Mouse (Mus musculus) lung, embryonic 15.5 days (tissue): ENCODE data around the gene Bbof1. TPM values are rescaled to one million over a fixed set of nuclear protein-coding genes. Genes with fewer than 3 reads are reported as not detected.

Experiments used
- ATAC-seq: fragments of 200-750 bp; cut with Nextera tagmentation; 2 replicates; pipeline ENCODE4 v1.8.0; 2017; ENCODE audit warnings: moderate number of reproducible peaks, borderline replicate concordance; ENCODE audit not compliant: low FRiP score, low TSS enrichment; ENCODE audit errors: extremely low read depth
- H3K27ac ChIP-seq: fragments of 300-500 bp; sonication (generic); 2 replicates; pipeline ENCODE4 v1.5.1; 2015; ENCODE audit warnings: moderate library complexity, mild to moderate bottlenecking, inconsistent platforms
- H3K27me3 ChIP-seq: fragments of 300-500 bp; sonication (generic); 2 replicates; pipeline ENCODE4 v1.6.1; 2015; ENCODE audit warnings: inconsistent platforms
- H3K36me3 ChIP-seq: fragments of 300-500 bp; sonication (generic); 2 replicates; pipeline ENCODE4 v1.6.1; 2015; ENCODE audit warnings: inconsistent platforms
- H3K4me1 ChIP-seq: fragments of 300-500 bp; sonication (generic); 2 replicates; pipeline ENCODE4 v1.6.1; 2015; ENCODE audit warnings: inconsistent platforms
- H3K4me2 ChIP-seq: fragments of 300-500 bp; sonication (generic); 2 replicates; pipeline ENCODE4 v1.6.1; 2015; ENCODE audit warnings: inconsistent platforms, mild to moderate bottlenecking, moderate library complexity
- H3K4me3 ChIP-seq: fragments of 300-500 bp; sonication (generic); 2 replicates; pipeline ENCODE4 v1.5.1; 2015; ENCODE audit warnings: mild to moderate bottlenecking, inconsistent platforms
- H3K9ac ChIP-seq: fragments of 300-500 bp; sonication (generic); 2 replicates; pipeline ENCODE4 v1.6.1; 2015; ENCODE audit warnings: inconsistent platforms
- H3K9me3 ChIP-seq: fragments of 300-500 bp; sonication (generic); 2 replicates; pipeline ENCODE4 v1.6.1; 2016; ENCODE audit warnings: inconsistent platforms
- WGBS: fragments of 180-500 bp; shearing (Covaris S2); methylation state at CpG from one replicate; pipeline ENCODE4 v1.1.7; 2015; 5-methylcytosine and 5-hydroxymethylcytosine counted together
- polyA plus RNA-seq: library from polyadenylated mRNA; unstranded; fragments of >200 nt; fragmentation: Nextera tagmentation; extraction: Ambion mirVana; gene quantifications from 2 replicates; pipeline ENCODE4 v1.2.1, GENCODE M21; 2015

Gene Bbof1
- polyA plus RNA-seq, 1 experiment from 2014 or later = 2.4 TPM

GRCm38 (mm10) chr12:84448181-84448580 lies 39.3 kb downstream of the Bbof1 start:
- H3K27me3 ChIP-seq = no peaks in the 10 kb centered on the region; the same call in 1 of the 2 replicates
- H3K9ac ChIP-seq = no peak overlapping the region
- H3K36me3 ChIP-seq = no peaks in the 10 kb centered on the region
- no peak overlapping the region for H3K4me2 ChIP-seq
- peaks cover 21% of the 10 kb centered on the region for H3K4me1 ChIP-seq
- H3K9me3 ChIP-seq = no peaks in the 10 kb centered on the region
- no peak for ATAC-seq
- no peak overlapping the region for H3K4me3 ChIP-seq
- H3K27ac ChIP-seq = no peak overlapping the region
- WGBS = 81% methylated on average over 6 of the region's 6 CpGs

GRCm38 (mm10) chr12:84449887-84450286 lies 41.0 kb downstream of the Bbof1 start:
- 45% methylated on average over 10 of the region's 10 CpGs for WGBS
- H3K27ac ChIP-seq = 0 out of 2 replicates have a peak overlapping the region, but pooled peaks have one; percentile 81
- H3K9me3 ChIP-seq = no peaks in the 10 kb centered on the region
- H3K27me3 ChIP-seq = no peaks in the 10 kb centered on the region; the same call in 1 of the 2 replicates
- peak overlapping the region; percentile 78 for H3K4me3 ChIP-seq
- H3K36me3 ChIP-seq = no peaks in the 10 kb centered on the region
- ATAC-seq = no peak
- H3K4me1 ChIP-seq = peaks cover 21% of the 10 kb centered on the region
- peak overlapping the region; percentile 95 for H3K4me2 ChIP-seq
- peak overlapping the region; percentile 66 for H3K9ac ChIP-seq

GRCm38 (mm10) chr12:84450351-84450717 lies 41.5 kb downstream of the Bbof1 start:
- Histone ChIP-seq H3K4me3 (peak overlapping the region; percentile 78), H3K27ac (peak overlapping the region; percentile 81), H3K36me3 (no peaks in the 10 kb centered on the region), H3K9ac (peak overlapping the region; percentile 66), H3K9me3 (no peaks in the 10 kb centered on the region), H3K4me2 (peak overlapping the region; percentile 95), H3K27me3 (no peaks in the 10 kb centered on the region; the same call in 1 of the 2 replicates), H3K4me1 (peaks cover 21% of the 10 kb centered on the region)
- WGBS = 1% methylated on average over 6 of the region's 6 CpGs
- no peak for ATAC-seq

- no peaks in the 10 kb centered on the region for H3K36me3 ChIP-seq
- peak within 1 kb of the TSS; percentile 81 for H3K27ac ChIP-seq
- H3K4me3 ChIP-seq = peak within 1 kb of the TSS; percentile 78
- H3K9me3 ChIP-seq = no peaks in the 10 kb centered on the region
- peak within 1 kb of the TSS; percentile 95 for H3K4me2 ChIP-seq
- peak within 1 kb of the TSS; percentile 68 for H3K9ac ChIP-seq
- peaks cover 21% of the 10 kb centered on the region for H3K4me1 ChIP-seq
- peak; percentile 99 for ATAC-seq
- no peaks in the 10 kb centered on the region; the same call in 1 of the 2 replicates for H3K27me3 ChIP-seq
- 0% methylated on average over 49 of the region's 49 CpGs for WGBS
Observed at GRCm38 (mm10) chr12:84450718-84451646, 42.1 kb downstream of the Bbof1 start, which contains the start of the genes Aldh6a1 and Lin52. Gene Aldh6a1 (minus strand): TSS chr12:84451004. Gene Lin52 (plus strand): TSS chr12:84451422.

- H3K4me3 ChIP-seq = peak overlapping the region; percentile 78
- H3K27me3 ChIP-seq = no peaks in the 10 kb centered on the region; the same call in 1 of the 2 replicates
- peak overlapping the region; percentile 68 for H3K9ac ChIP-seq
- H3K4me1 ChIP-seq = peaks cover 21% of the 10 kb centered on the region
- peak overlapping the region; percentile 95 for H3K4me2 ChIP-seq
- 0 out of 2 replicates have a peak, but pooled peaks cover 1% of the 10 kb centered on the region for H3K36me3 ChIP-seq
- H3K27ac ChIP-seq = peak overlapping the region; percentile 64
- H3K9me3 ChIP-seq = no peaks in the 10 kb centered on the region
- no peak for ATAC-seq
- under 1% methylated on average over 11 of the region's 11 CpGs for WGBS
Observed at GRCm38 (mm10) chr12:84451801-84452200, 42.9 kb downstream of the Bbof1 start.

GRCm38 (mm10) chr12:84456911-84457310 lies 48.0 kb downstream of the Bbof1 start:
- no peak overlapping the region for H3K4me3 ChIP-seq
- no peak overlapping the region for H3K4me2 ChIP-seq
- no peaks in the 10 kb centered on the region for H3K9me3 ChIP-seq
- H3K4me1 ChIP-seq = peaks cover 11% of the 10 kb centered on the region
- peaks cover 27% of the 10 kb centered on the region for H3K36me3 ChIP-seq
- no peaks in the 10 kb centered on the region for H3K27me3 ChIP-seq
- 88% methylated on average over 3 of the region's 3 CpGs for WGBS
- no peak overlapping the region for H3K9ac ChIP-seq
- H3K27ac ChIP-seq = no peak overlapping the region
- ATAC-seq = no peak

- ATAC-seq = no peak
- Histone ChIP-seq H3K9ac (no peak overlapping the region), H3K4me3 (no peak overlapping the region), H3K9me3 (no peaks in the 10 kb centered on the region), H3K27me3 (no peaks in the 10 kb centered on the region), H3K36me3 (peaks cover 48% of the 10 kb centered on the region), H3K4me1 (no peaks in the 10 kb centered on the region), H3K4me2 (no peak overlapping the region), H3K27ac (no peak overlapping the region)
- WGBS = 46% methylated on average over 1 of the region's 1 CpGs
Observed at GRCm38 (mm10) chr12:84459845-84460244, 51.0 kb downstream of the Bbof1 start.

GRCm38 (mm10) chr12:84461416-84461815 lies 52.5 kb downstream of the Bbof1 start:
- Histone ChIP-seq H3K9me3 (no peaks in the 10 kb centered on the region), H3K36me3 (peaks cover 49% of the 10 kb centered on the region), H3K27me3 (no peaks in the 10 kb centered on the region), H3K4me3 (no peak overlapping the region), H3K4me2 (no peak overlapping the region), H3K9ac (no peak overlapping the region), H3K4me1 (no peaks in the 10 kb centered on the region), H3K27ac (no peak overlapping the region)
- ATAC-seq = no peak
- WGBS = 90% methylated on average over 5 of the region's 5 CpGs

- Histone ChIP-seq H3K4me2 (no peak overlapping the region), H3K9me3 (no peaks in the 10 kb centered on the region), H3K27ac (no peak overlapping the region), H3K4me1 (no peaks in the 10 kb centered on the region), H3K27me3 (no peaks in the 10 kb centered on the region), H3K36me3 (peaks cover 42% of the 10 kb centered on the region), H3K9ac (no peak overlapping the region), H3K4me3 (no peak overlapping the region)
- WGBS = 85% methylated on average over 3 of the region's 3 CpGs
- ATAC-seq = no peak
Observed at GRCm38 (mm10) chr12:84462856-84463255, 54.0 kb downstream of the Bbof1 start.

- Histone ChIP-seq H3K4me2 (no peak overlapping the region), H3K27ac (no peak overlapping the region), H3K36me3 (peaks cover 15% of the 10 kb centered on the region; the same call in 1 of the 2 replicates), H3K4me1 (no peaks in the 10 kb centered on the region), H3K27me3 (no peaks in the 10 kb centered on the region), H3K9ac (no peak overlapping the region), H3K4me3 (no peak overlapping the region), H3K9me3 (no peaks in the 10 kb centered on the region)
- no peak for ATAC-seq
- 0% methylated on average over 1 of the region's 1 CpGs for WGBS
Observed at GRCm38 (mm10) chr12:84468701-84469100, 59.8 kb downstream of the Bbof1 start.

- Histone ChIP-seq H3K4me1 (no peaks in the 10 kb centered on the region), H3K27ac (no peak overlapping the region), H3K27me3 (no peaks in the 10 kb centered on the region), H3K9ac (no peak overlapping the region), H3K9me3 (no peaks in the 10 kb centered on the region), H3K4me2 (no peak overlapping the region), H3K36me3 (0 out of 2 replicates have a peak, but pooled peaks cover 4% of the 10 kb centered on the region), H3K4me3 (no peak overlapping the region)
- ATAC-seq = no peak
- WGBS = 78% methylated on average over 7 of the region's 7 CpGs
Observed at GRCm38 (mm10) chr12:84478937-84479336, 70.1 kb downstream of the Bbof1 start.

- no peak overlapping the region for H3K4me3 ChIP-seq
- no peak overlapping the region for H3K27ac ChIP-seq
- H3K27me3 ChIP-seq = no peaks in the 10 kb centered on the region
- no peak overlapping the region for H3K9ac ChIP-seq
- no peak overlapping the region for H3K4me2 ChIP-seq
- ATAC-seq = no peak
- no peaks in the 10 kb centered on the region for H3K4me1 ChIP-seq
- no peaks in the 10 kb centered on the region for H3K36me3 ChIP-seq
- 39% methylated on average over 2 of the region's 2 CpGs for WGBS
- H3K9me3 ChIP-seq = no peaks in the 10 kb centered on the region
Observed at GRCm38 (mm10) chr12:84481251-84481650, 72.4 kb downstream of the Bbof1 start.
